Mouse (Mus musculus): ENCODE measurements at regions not wholly inside any gene's neighbourhood (a gene's known extent, or its start where the extent isn't known, plus 50 kb on each side); places are given as distances from the start of the nearest gene placed in this dataset.

DNA sequence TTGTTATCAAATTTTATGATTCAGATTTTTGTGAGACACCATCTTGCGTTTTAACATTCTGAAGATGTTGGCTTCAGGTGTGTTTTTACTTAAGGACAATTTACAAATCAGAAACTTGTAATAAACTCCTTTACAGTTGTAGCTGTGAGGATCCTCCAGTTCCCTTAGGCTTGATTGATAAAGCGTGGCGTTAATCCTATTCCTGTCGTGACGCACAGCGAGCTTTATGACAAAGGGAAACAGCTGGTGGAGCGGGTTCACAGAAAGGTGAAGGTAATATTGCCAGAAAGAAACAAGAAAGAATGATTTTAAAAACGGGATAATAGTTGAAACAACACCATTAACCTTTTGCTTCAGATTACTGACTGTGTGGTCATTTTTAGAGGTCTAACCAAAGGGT, 60.7 kb upstream of the Arrdc4 start:
- H3K27me3 ChIP-seq (ENCODE audit: control insufficient read depth, insufficient read depth, low read length, poor library complexity, severe bottlenecking), result no peaks in the 10 kb centered on the region
- no peak overlapping the region for H3K4me3 ChIP-seq (ENCODE audit: low read depth, low read length)
- H3K9me3 ChIP-seq (replicated peaks; ENCODE audit: control insufficient read depth, insufficient read depth, low read length, poor library complexity, severe bottlenecking), result no peaks in the 10 kb centered on the region
- no peak overlapping the region for H3K9ac ChIP-seq (ENCODE audit: low read depth, poor library complexity, severe bottlenecking)
- no peak overlapping the region for H3K27ac ChIP-seq (ENCODE audit: insufficient read depth, low read length)
- no peak for TF ChIP-seq EP300 (IDR thresholded peaks at IDR 0.05; ENCODE audit: insufficient read depth, low read depth, low read length)
- no peak for TF ChIP-seq CTCF (IDR thresholded peaks at IDR 0.05; ENCODE audit: low read depth, low read length)
- TF ChIP-seq POLR2A (IDR thresholded peaks at IDR 0.05; ENCODE audit: insufficient read depth, low read length), result no peak
- H3K36me3 ChIP-seq (ENCODE audit: control insufficient read depth, insufficient read depth, low read length, poor library complexity, severe bottlenecking), result no peaks in the 10 kb centered on the region
- no peaks in the 10 kb centered on the region for H3K4me1 ChIP-seq (ENCODE audit: control insufficient read depth, insufficient read depth, low read length)
